Mouse (Mus musculus) limb, embryonic 14.5 days (tissue): ENCODE results near the gene Lrrc75a. TPM values are rescaled to one million over a fixed set of nuclear protein-coding genes. Genes with fewer than 3 reads are reported as not detected.

Experiments used
- ATAC-seq: fragments of 200-750 bp; cut with Nextera tagmentation; 2 replicates; pipeline ENCODE4 v1.8.0; 2017; ENCODE audit warnings: low read depth, moderate number of reproducible peaks, moderate TSS enrichment; ENCODE audit not compliant: low FRiP score
- DNase-seq: peaks from one replicate; pipeline ENCODE4 v3.0.0-alpha.2; 2015; ENCODE audit warnings: low spot score
- H3K27ac ChIP-seq: fragments of 300-500 bp; sonication (generic); replicated peaks from 2 replicates; pipeline ENCODE4 v1.5.1; 2014; ENCODE audit warnings: low read depth, mild to moderate bottlenecking, low read length, moderate library complexity, mixed read lengths
- H3K27me3 ChIP-seq: fragments of 300-500 bp; sonication (generic); 2 replicates; pipeline ENCODE4 v1.6.1; 2014; ENCODE audit warnings: low read length, mixed read lengths; ENCODE audit not compliant: control insufficient read depth, insufficient read depth
- H3K36me3 ChIP-seq: fragments of 300-500 bp; sonication (generic); 2 replicates; pipeline ENCODE4 v1.6.1; 2014; ENCODE audit warnings: mild to moderate bottlenecking, low read length, moderate library complexity, mixed read lengths; ENCODE audit not compliant: control insufficient read depth, insufficient read depth
- H3K4me1 ChIP-seq: fragments of 300-500 bp; sonication (generic); 2 replicates; pipeline ENCODE4 v1.6.1; 2014; ENCODE audit warnings: antibody characterized with exemption, low read length, mixed read lengths; ENCODE audit not compliant: control insufficient read depth, insufficient read depth
- H3K4me2 ChIP-seq: fragments of 300-500 bp; sonication (generic); replicated peaks from 2 replicates; pipeline ENCODE4 v1.6.1; 2014; ENCODE audit warnings: low read depth, mild to moderate bottlenecking, low read length, moderate library complexity; ENCODE audit not compliant: severe bottlenecking
- H3K4me3 ChIP-seq: fragments of 300-500 bp; sonication (generic); replicated peaks from 2 replicates; pipeline ENCODE4 v1.5.1; 2014; ENCODE audit warnings: low read length
- H3K9ac ChIP-seq: fragments of 300-500 bp; sonication (generic); 2 replicates; pipeline ENCODE4 v1.6.1; 2014; ENCODE audit warnings: mild to moderate bottlenecking, low read depth, low read length, moderate library complexity; ENCODE audit not compliant: severe bottlenecking
- H3K9me3 ChIP-seq: fragments of 300-500 bp; sonication (generic); 2 replicates; pipeline ENCODE4 v1.6.1; 2016; ENCODE audit warnings: low read length; ENCODE audit not compliant: control insufficient read depth
- POLR2A ChIP-seq: fragments of 200-500 bp; IDR thresholded peaks from 2 replicates; pipeline ENCODE4 v1.8.0; 2012; ENCODE audit warnings: inconsistent platforms, mild to moderate bottlenecking, moderate library complexity, borderline replicate concordance; ENCODE audit not compliant: insufficient read depth, insufficient read length; ENCODE audit errors: extremely low read depth
- WGBS: fragments of 180-500 bp; shearing (Covaris S2); extraction: QIAGEN DNeasy Blood & Tissue Kit; methylation state at CpG from one replicate; pipeline ENCODE4 v1.1.7; 2014; 5-methylcytosine and 5-hydroxymethylcytosine counted together
- polyA plus RNA-seq, 2 experiments: library from polyadenylated mRNA; depleted of rRNA in 1 of 2; stranded (reverse) in 1 of 2; unstranded in 1 of 2; fragments of >200 nt; fragmentation: Nextera tagmentation in 1 of 2; extraction: Ambion mirVana in 1 of 2; gene quantifications; 2 replicates each; pipeline versions ENCODE4 v1.2.1 to v1.2.3; 2012 to 2014

Gene Lrrc75a
- polyA plus RNA-seq, 2 experiments = 13.7 to 19.2 TPM

GRCm38 (mm10) chr11:62557205-62557604, 91.1 kb downstream of the Lrrc75a start:
- Histone ChIP-seq H3K4me3 (no peak overlapping the region), H3K4me2 (no peak overlapping the region), H3K9ac (no peak overlapping the region), H3K27me3 (no peaks in the 10 kb centered on the region), H3K36me3 (peaks cover 23% of the 10 kb centered on the region), H3K27ac (no peak overlapping the region), H3K4me1 (peaks cover 18% of the 10 kb centered on the region), H3K9me3 (no peaks in the 10 kb centered on the region)
- WGBS = 63% methylated on average over 5 of the region's 5 CpGs
- DNase-seq (no peak), ATAC-seq (no peak)
- TF ChIP-seq POLR2A = no peak

GRCm38 (mm10) chr11:62555896-62556412, 92.4 kb downstream of the Lrrc75a start:
- DNase-seq (no peak), ATAC-seq (no peak)
- Histone ChIP-seq H3K36me3 (peaks cover 23% of the 10 kb centered on the region), H3K27me3 (no peaks in the 10 kb centered on the region), H3K27ac (no peak overlapping the region), H3K4me1 (peaks cover 18% of the 10 kb centered on the region), H3K9me3 (no peaks in the 10 kb centered on the region), H3K4me2 (no peak overlapping the region), H3K4me3 (no peak overlapping the region), H3K9ac (no peak overlapping the region)
- TF ChIP-seq POLR2A = no peak

- Histone ChIP-seq H3K27me3 (no peaks in the 10 kb centered on the region), H3K36me3 (peaks cover 23% of the 10 kb centered on the region), H3K9ac (no peak overlapping the region), H3K27ac (no peak overlapping the region), H3K9me3 (no peaks in the 10 kb centered on the region), H3K4me1 (peaks cover 18% of the 10 kb centered on the region), H3K4me3 (no peak overlapping the region), H3K4me2 (peak overlapping the region; percentile 93)
- ATAC-seq (no peak), DNase-seq (no peak)
- TF ChIP-seq POLR2A = no peak
Observed at GRCm38 (mm10) chr11:62554934-62555517, 93.3 kb downstream of the Lrrc75a start.

Other genes with a start within 250 kb of the Lrrc75a start
- 9.7 and 10.8 TPM in 2 replicates for gene Pigl, start 190.1 kb downstream of the Lrrc75a start, polyA plus RNA-seq (2012; rRNA removed)
- gene Pigl, start 190.1 kb downstream of the Lrrc75a start, polyA plus RNA-seq (2014; fragmentation: Nextera tagmentation; extraction: Ambion mirVana) = 7.9 and 9.0 TPM in 2 replicates
- gene Ncor1, start 190.0 kb downstream of the Lrrc75a start, polyA plus RNA-seq (2012; rRNA removed) = 132 and 136 TPM in 2 replicates
- gene Ncor1, start 190.0 kb downstream of the Lrrc75a start, polyA plus RNA-seq (2014; fragmentation: Nextera tagmentation; extraction: Ambion mirVana) = 171 and 173 TPM in 2 replicates
- 40.5 and 47.6 TPM in 2 replicates for gene Cenpv, start 109.3 kb downstream of the Lrrc75a start, polyA plus RNA-seq (2012; rRNA removed)
- gene Cenpv, start 109.3 kb downstream of the Lrrc75a start, polyA plus RNA-seq (2014; fragmentation: Nextera tagmentation; extraction: Ambion mirVana) = 26.7 and 27.0 TPM in 2 replicates
- 3,111 and 3,234 TPM in 2 replicates for gene Ubb, start 97.4 kb downstream of the Lrrc75a start, polyA plus RNA-seq (2012; rRNA removed)
- gene Ubb, start 97.4 kb downstream of the Lrrc75a start, polyA plus RNA-seq (2014; fragmentation: Nextera tagmentation; extraction: Ambion mirVana) = 3,423 and 3,655 TPM in 2 replicates
- gene Trpv2, start 74.0 kb downstream of the Lrrc75a start, polyA plus RNA-seq (2012; rRNA removed) = 2.7 and 2.8 TPM in 2 replicates
- gene Trpv2, start 74.0 kb downstream of the Lrrc75a start, polyA plus RNA-seq (2014; fragmentation: Nextera tagmentation; extraction: Ambion mirVana) = 2.9 and 4.3 TPM in 2 replicates
- gene Mmgt2, start 141 bp upstream of the Lrrc75a start, polyA plus RNA-seq (2012; rRNA removed) = 69.7 and 87.4 TPM in 2 replicates
- gene Mmgt2, start 141 bp upstream of the Lrrc75a start, polyA plus RNA-seq (2014; fragmentation: Nextera tagmentation; extraction: Ambion mirVana) = 56.9 and 66.1 TPM in 2 replicates
- gene Zfp287, start 83.4 kb upstream of the Lrrc75a start, polyA plus RNA-seq (2012; rRNA removed) = 7.7 and 8.9 TPM in 2 replicates
- 9.2 and 10.7 TPM in 2 replicates for gene Zfp287, start 83.4 kb upstream of the Lrrc75a start, polyA plus RNA-seq (2014; fragmentation: Nextera tagmentation; extraction: Ambion mirVana)
- not detected in 2 replicates for gene Gm10428, start 104.6 kb upstream of the Lrrc75a start, polyA plus RNA-seq (2012; rRNA removed)
- not detected in 2 replicates for gene Gm10428, start 104.6 kb upstream of the Lrrc75a start, polyA plus RNA-seq (2014; fragmentation: Nextera tagmentation; extraction: Ambion mirVana)
- gene Zfp286, start 140.9 kb upstream of the Lrrc75a start, polyA plus RNA-seq (2012; rRNA removed) = 14.0 and 17.0 TPM in 2 replicates
- gene Zfp286, start 140.9 kb upstream of the Lrrc75a start, polyA plus RNA-seq (2014; fragmentation: Nextera tagmentation; extraction: Ambion mirVana) = 22.2 and 31.9 TPM in 2 replicates
- 14.3 and 16.2 TPM in 2 replicates for gene Trim16, start 171.7 kb upstream of the Lrrc75a start, polyA plus RNA-seq (2012; rRNA removed)
- 19.8 and 22.8 TPM in 2 replicates for gene Trim16, start 171.7 kb upstream of the Lrrc75a start, polyA plus RNA-seq (2014; fragmentation: Nextera tagmentation; extraction: Ambion mirVana)
- 0.63 and 0.67 TPM in 2 replicates for gene Fbxw10, start 198.5 kb upstream of the Lrrc75a start, polyA plus RNA-seq (2012; rRNA removed)
- gene Fbxw10, start 198.5 kb upstream of the Lrrc75a start, polyA plus RNA-seq (2014; fragmentation: Nextera tagmentation; extraction: Ambion mirVana) = 0.56 and 0.72 TPM in 2 replicates
- gene Tvp23b, start 230.9 kb upstream of the Lrrc75a start, polyA plus RNA-seq (2012; rRNA removed) = 38.2 and 40.1 TPM in 2 replicates
- 60.4 and 65.6 TPM in 2 replicates for gene Tvp23b, start 230.9 kb upstream of the Lrrc75a start, polyA plus RNA-seq (2014; fragmentation: Nextera tagmentation; extraction: Ambion mirVana)